Mouse (Mus musculus) mesoderm, embryonic 11.5 days (tissue): ENCODE data around the gene Khdc4.

Experiments
- DNase-seq: peaks from one replicate; pipeline ENCODE4 v3.0.0-alpha.2; 2012; ENCODE audit warnings: low read depth, low spot score

Khdc4 gene

DNA sequence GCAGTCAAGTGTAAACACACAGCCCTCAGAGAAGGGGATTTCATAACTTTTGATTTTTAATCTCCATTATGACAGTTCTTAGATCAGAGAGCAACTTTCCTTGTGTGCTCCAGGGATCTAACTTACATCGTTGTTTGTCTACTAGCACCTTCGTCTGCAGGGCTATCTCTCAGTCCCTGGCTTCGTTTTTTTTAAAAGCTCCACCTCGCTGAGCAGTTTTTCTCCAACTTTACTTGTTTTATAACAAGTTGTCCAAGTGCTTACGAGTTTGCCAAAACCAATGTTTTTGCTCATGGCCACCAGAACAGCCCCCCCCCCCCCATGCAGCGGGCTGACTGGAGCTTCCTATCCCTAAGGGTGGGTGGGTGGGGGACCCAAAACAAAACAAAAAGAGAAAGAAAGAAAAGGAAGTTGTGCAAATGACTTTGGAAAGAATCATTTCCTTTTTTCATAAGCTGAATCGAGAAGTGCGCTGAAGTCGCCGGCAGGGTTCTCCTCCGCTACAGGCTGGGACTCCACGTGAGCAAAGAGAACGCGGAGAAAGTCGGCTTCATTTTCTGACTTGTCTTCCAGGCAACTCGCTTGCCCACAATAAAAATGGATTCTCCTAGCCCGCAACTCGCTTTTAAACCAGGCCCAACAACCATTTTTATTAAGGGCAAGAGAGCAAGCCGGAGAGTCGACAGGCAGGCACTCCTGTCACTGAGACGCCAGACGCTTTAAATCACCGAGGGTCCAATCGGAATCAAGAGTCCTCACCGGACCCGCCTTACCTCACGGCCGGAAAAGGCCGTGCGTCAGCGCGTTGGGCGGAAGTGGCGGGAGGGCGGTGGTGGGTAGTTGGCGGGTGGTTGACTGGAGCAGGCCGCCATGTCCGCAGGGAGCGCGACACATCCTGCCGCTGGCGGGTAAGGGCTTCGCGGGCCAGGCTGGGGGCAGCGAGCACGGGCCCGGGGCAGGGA, at the start of gene Khdc4:
Gene Khdc4 (plus strand): TSS at position 824 of the 962 bp plus-strand sequence.
- peak; percentile 98 for DNase-seq

DNA sequence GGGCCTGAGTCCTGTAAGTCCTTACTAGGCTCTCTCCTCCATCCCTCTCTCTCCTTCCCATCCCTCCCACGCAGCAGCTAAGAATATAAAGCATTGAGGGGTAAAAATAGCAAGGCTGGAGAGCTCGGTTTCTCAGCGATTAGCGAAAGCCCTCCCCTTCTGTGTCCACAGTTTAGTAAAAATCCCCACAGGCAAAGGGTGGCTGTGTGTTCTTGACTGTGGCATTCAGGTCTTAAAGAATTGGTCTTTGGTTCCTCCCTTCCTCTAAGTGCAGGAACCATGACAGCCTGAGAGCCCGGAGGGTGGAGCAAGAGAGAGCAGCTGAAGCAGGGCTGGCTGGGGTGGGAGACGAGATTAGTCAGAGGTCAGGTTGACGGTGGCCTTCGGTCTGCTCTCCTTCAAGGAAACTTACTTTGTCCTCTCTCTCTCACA, 49.0 kb upstream of the Khdc4 start:
- DNase-seq: no peak

- DNase-seq: no peak
These were observed 48.5 kb upstream of the Khdc4 start for GRCm38 (mm10) chr3:88637134-88637533.

- DNase-seq: no peak
These were observed 46.4 kb upstream of the Khdc4 start for GRCm38 (mm10) chr3:88639239-88639638.

- DNase-seq: peak; percentile 73
These were observed 44.9 kb upstream of the Khdc4 start for GRCm38 (mm10) chr3:88640676-88641075.

GRCm38 (mm10) chr3:88643078-88643477, 42.5 kb upstream of the Khdc4 start:
- DNase-seq: no peak

GRCm38 (mm10) chr3:88645937-88646336, 39.7 kb upstream of the Khdc4 start:
- no peak for DNase-seq

GRCm38 (mm10) chr3:88646426-88646995, 39.1 kb upstream of the Khdc4 start:
- DNase-seq: no peak

DNA sequence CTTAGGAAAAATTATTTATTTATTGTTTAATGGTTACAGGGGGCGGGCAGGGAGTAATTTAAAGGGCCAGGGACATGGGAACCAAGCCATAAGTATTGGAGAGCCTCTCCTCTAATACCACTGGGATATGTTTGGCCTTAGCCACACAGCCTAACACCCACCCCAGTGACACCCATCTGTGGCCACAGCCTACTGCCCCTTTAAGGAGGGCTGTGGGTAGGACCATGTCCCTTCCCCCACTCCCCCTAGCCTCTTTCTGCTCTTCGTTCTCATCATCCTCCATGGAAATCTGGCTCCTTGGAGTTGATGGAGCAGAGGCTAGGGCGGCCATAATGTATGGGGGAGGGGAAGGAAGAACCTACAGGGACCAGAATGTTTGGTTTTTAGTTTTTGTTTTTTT, 38.5 kb upstream of the Khdc4 start:
- no peak for DNase-seq

DNA sequence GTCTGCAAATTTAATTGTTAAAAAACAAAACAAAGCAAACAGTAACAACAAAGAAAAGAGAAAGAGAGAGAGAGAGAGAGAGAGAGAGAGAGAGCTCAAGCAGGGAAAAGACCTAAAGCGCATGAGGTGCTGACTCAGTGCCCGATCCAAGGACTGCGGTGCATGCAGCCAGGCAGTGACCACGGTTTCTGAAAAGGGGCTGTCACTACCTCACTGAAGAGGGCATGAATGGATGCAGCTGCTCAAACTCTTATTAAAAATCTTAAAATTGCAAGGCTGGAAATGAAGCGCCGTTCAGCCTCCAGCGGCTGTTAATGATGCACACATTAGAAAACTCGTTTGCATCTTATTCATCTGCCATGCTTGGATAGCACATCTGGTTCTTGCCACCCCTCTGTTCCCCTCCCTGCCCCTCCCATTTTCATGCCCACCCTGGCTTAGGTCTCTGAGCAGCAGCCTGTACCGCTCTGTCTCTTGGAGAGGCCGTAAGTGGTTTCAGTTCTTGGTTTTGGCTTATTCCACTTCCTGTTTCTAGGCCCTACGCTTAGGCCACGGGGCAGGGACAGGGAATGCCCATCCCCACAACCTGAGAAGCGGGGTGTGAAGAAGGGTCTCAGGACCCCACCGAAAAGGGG, 37.7 kb upstream of the Khdc4 start:
- no peak for DNase-seq

DNA sequence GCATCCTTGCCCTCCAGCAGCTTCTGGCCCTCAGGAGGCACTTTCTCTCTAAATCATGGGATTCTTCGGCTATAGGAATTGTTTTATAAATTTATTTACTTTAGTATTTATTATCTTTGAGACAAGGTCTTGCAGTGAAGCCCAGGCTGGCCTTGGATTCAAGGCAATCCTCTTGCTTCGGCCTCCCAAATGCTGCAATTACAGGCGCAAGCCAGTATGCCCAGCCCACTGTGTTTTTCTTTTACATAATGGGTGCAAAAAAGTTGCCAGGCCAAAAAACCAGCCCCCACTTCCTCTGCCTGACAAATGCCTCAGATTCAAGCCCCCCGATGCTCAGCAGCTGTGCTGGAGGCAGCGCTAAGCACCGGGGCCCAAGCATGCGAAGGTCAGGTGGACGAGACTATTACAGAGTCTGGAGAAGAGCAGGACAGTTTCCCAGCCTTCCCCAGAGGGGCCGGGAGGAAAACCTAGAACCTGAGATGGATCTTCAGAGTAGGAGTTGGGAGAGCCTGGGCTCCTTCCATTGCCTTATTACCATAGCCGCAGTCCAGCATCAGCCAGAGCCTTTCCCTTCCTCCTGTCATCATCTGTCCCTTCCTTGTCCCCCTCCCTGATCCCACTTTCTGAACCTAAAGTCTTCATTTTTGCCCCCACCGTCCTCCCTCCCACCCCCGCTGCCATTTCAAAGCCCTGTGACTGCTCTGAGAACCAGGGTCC, 37.0 kb upstream of the Khdc4 start:
- DNase-seq: no peak

- DNase-seq: no peak
These were observed 36.4 kb upstream of the Khdc4 start for GRCm38 (mm10) chr3:88649186-88649585.

- no peak for DNase-seq
These were observed 35.6 kb upstream of the Khdc4 start for GRCm38 (mm10) chr3:88649967-88650366.

DNA sequence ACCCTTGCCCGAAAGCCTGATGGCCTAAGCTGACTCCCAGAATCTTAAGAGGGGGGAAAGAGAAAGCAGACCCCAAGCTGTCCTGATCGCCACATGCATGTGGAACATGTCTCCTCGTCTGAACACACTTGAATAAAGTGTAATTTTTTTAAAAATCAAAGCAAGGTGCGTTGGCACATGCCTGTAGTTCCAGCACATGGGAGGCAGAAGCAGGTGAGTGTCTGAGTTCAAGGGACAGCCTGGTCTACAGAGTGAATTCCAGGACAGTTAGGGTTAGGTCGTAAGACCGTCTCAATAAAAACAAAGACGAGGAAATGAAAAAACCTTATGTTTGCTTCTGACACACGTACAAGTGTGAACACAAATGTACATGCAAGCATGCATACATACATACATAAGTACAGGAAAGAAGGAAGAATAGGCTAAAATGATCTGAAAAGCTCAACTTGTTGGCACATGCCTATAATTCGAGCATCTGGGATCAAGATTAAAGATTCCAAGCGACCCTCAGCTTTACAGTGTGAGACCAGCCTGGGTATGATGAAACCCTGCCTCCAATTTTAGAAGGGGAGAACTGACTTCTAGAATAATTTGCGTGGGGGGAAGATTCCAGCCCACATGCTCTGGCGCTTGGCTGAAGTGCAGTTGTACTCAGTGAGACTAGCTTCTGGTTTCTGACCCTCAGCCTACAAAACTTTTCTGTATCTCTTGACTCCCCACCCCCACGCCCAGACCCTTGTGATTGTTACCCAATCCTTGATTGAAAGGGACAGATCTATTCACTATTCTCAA, 34.7 kb upstream of the Khdc4 start:
- no peak for DNase-seq

- no peak for DNase-seq
These were observed 33.7 kb upstream of the Khdc4 start for GRCm38 (mm10) chr3:88651669-88652618.

GRCm38 (mm10) chr3:88652846-88653515, 32.6 kb upstream of the Khdc4 start, which contains the start of gene Rxfp4:
Gene Rxfp4, minus strand, starts transcription at chr3:88653142.
- DNase-seq: no peak

- DNase-seq: no peak
These were observed 31.9 kb upstream of the Khdc4 start for GRCm38 (mm10) chr3:88653516-88654370.

GRCm38 (mm10) chr3:88654621-88655020, 31.0 kb upstream of the Khdc4 start:
- no peak for DNase-seq
